Mouse (Mus musculus): ENCODE results near the gene Def8.
A peak's percentile ranks its signal among the peaks of the same experiment; 100 is the strongest.
"Not testable (repeated sequence)": the region's sequence is repeated elsewhere in the genome, so short reads cannot be mapped to it uniquely, and the experiment has no call there.

The Def8 gene

GRCm38 (mm10) chr8:123442351-123442750 lies 19.0 kb downstream of the Def8 start:
- no peak for DNase-seq

GRCm38 (mm10) chr8:123442871-123443575 lies 19.7 kb downstream of the Def8 start:
- DNase-seq: peak; percentile 96 to 99

- no peak for DNase-seq
These were observed 20.2 kb downstream of the Def8 start for GRCm38 (mm10) chr8:123443576-123443921.

GRCm38 (mm10) chr8:123444131-123444530 lies 20.8 kb downstream of the Def8 start:
- DNase-seq: no peak

GRCm38 (mm10) chr8:123445981-123446380 lies 22.7 kb downstream of the Def8 start:
- DNase-seq: no peak

DNA sequence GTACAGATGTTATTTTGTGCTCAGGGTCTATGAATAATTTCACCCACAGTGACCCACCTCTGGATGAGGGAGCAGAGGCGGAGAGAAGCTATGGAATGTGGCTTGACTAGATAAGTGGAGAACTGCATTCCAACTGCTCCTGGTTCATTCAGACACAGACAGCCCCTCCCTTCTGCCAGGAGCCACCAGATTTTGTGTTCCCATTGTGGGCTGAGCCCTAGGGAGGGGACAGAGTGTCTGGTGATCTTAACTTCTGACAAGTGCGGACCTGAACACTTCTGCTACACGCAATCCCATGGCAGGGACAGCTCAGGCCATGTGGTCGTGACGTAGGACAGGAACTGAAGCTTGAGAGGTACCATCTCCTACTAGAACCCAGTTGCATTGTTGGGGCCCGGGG lies 23.5 kb downstream of the Def8 start:
- no peak for DNase-seq

GRCm38 (mm10) chr8:123450783-123451182 lies 27.5 kb downstream of the Def8 start:
- no peak for DNase-seq

- DNase-seq: not testable (repeated sequence)
These were observed 28.4 kb downstream of the Def8 start for GRCm38 (mm10) chr8:123451747-123452146.

GRCm38 (mm10) chr8:123452149-123452548 lies 28.8 kb downstream of the Def8 start:
- no peak for DNase-seq

GRCm38 (mm10) chr8:123453291-123453690 lies 30.0 kb downstream of the Def8 start:
- no peak for DNase-seq

GRCm38 (mm10) chr8:123453951-123454350 lies 30.6 kb downstream of the Def8 start:
- DNase-seq: no peak

- DNase-seq: no peak
These were observed 31.2 kb downstream of the Def8 start for GRCm38 (mm10) chr8:123454559-123454958.

DNA sequence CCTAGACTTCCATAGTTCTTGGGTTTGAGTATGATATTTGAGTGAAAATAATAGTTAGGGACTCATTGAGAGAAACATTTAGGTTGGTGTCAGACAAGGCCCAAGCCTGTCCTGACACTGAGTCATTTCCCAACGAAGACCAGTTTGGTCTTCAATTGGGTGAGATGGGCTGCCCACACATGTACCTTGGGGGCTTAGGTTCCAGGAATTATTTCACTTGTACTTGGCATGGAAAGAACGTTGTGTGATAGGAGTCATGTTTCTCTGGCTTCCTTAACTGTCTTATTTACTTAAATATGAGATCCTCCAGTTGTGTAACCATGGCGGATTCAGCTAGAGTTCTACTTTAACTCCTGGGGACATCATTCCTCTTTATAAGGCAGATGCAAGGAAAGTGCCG lies 40.3 kb downstream of the Def8 start:
- no peak for DNase-seq

- DNase-seq: no peak
These were observed 44.1 kb downstream of the Def8 start for GRCm38 (mm10) chr8:123467476-123467875.

GRCm38 (mm10) chr8:123472991-123473390 lies 49.7 kb downstream of the Def8 start:
- DNase-seq: not testable (repeated sequence)

DNA sequence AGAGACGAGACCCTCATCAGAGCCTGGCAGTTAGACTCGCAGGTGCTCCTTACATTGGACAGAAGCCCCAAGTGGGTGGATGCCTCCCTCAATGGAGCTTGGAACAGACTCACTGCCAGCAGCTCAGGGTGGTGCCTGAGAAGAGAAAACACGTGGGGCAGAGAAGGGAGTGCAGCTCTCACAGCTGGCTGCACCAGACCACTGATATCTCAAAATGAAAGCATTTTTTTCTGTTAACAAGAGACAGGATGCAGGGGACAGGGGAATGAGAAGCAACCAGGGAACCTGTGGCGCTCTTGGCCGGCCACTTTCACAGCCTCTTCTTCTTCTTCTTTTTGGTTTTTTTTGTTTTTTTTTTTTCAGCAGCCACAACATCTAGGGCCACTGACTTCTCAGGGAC lies 51.2 kb downstream of the Def8 start:
- DNase-seq: not testable (repeated sequence)

- peak in 1 of 2 experiments; percentile 9 for DNase-seq
These were observed 53.8 kb downstream of the Def8 start for GRCm38 (mm10) chr8:123476911-123477736.

DNA sequence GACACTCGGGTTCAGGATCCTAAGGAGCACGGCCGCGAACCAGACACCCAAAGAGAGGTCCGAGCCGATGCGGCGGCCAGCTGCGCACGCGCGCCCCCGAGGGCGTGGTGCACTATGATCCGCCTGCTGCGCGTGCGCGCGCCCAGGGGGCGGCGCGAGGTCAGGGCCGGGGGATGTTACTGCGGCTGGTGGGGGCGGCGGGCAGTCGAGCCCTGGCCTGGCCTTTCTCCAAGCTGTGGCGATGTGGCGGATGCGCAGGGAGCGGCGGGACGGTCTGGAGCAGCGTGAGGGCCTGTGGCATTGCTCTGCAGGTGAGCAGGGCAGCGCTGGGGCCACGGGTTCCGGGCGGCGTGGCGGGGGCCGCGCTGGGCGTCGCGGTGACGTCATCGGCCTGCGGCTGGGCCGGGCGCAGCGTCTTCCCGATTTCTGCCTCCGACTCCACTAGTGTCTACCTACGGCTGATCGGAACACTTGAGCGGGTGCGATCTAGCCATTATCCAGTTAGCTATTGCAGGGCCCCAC lies 54.5 kb downstream of the Def8 start, which contains the start of gene Afg3l1:
Afg3l1 (plus strand) TSS at position 167 of the 522 bp plus-strand sequence.
- peak; percentile 89 to 98 for DNase-seq

GRCm38 (mm10) chr8:123478456-123479218 lies 55.3 kb downstream of the Def8 start:
- DNase-seq: no peak

DNA sequence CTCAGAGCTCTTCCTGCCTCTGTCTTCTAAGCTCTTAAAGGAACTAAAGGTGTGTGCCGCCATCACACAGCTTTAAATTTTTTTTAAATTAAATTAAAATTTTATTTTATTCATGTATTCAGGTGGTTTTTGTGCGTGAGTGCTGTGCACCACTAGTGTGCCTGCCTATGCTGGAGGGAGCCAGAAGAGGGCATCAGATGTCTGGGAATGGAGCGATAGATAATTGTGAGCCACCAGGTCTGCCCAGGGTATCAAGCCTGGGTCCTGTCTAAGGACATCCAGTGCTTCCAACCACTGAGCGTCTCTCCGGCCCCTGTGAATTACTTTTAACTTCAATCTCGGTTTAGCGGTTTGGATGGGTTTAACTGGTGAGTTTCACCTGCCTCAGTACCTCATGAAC lies 59.3 kb downstream of the Def8 start:
- peak in 1 of 2 experiments; percentile 17 for DNase-seq

DNA sequence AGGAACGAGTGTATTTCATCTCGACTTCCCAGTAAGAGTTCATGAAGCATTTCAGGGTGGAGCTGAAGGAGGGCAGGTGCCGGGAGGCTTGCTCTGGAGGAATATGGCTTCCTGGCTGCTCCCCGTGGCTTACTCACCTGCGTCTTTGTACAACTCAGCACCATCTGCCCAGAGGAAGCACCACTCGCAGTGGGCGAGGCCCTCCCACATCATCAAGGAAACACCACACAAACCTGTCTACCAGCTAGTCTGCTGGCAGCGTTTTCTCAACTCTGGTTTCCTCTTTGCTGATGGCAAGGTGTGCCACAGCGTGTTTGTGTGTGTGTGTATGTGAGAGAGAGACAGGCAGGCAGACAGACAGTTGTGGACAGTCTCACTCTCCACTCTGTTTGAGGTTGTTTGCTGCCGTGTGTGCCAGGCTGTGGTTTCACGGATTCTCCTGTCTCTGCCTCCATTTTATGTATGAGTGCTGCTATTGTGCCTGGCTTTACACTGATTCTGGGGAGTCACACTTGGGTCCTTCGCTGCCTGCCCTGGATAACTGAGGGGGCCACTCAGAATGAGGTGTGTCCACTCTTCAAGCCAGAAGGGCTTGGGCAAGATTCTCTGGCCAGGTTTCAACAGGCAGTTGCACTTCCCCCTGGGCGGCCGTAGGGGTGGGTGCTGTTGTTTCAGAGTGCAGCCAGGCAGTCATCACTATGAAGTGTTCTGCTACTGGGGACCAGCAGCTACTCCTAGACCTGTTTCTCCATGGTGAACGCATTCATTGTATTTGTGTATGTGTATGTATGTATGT lies 68.2 kb downstream of the Def8 start:
- DNase-seq: no peak

DNA sequence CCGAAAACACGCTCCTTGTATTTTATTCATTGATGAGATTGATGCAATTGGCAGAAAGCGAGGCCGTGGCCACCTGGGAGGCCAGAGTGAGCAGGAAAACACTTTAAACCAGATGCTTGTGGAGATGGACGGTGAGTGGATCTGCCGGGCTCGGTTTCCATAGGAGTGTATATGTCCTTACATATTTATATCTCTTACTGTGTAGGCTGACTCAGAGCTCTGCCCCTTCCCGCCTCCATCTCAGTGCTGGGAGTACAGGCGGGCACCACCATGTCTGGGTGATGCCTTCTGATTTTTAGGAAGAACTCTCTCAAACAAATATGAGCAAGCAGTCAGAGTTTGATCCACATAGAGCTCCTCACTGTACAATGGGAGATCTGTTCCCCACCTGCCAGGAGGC lies 69.6 kb downstream of the Def8 start:
- no peak for DNase-seq

Data from cerebellum, adult 18-20 months (tissue).